Mouse (Mus musculus) megakaryocyte progenitor cell, adult 5-6 weeks (primary cell): ENCODE measurements at regions not wholly inside any gene's neighbourhood (a gene's known extent, or its start where the extent isn't known, plus 50 kb on each side); places are given as distances from the start of the nearest gene placed in this dataset.

Experiments used
- ATAC-seq: replicated peaks from 2 replicates; pipeline ENCODE4 v1.8.0; 2016; ENCODE audit warnings: mild to moderate bottlenecking, moderate TSS enrichment, inconsistent platforms; ENCODE audit not compliant: poor library complexity

- ATAC-seq, result peak; percentile 79
Measured at GRCm38 (mm10) chr13:42244240-42245086, 56.8 kb upstream of the Edn1 start.

- peak; percentile 56 for ATAC-seq
Measured at GRCm38 (mm10) chr13:42245753-42246409, 55.4 kb upstream of the Edn1 start.
